Mouse (Mus musculus) liver, embryonic 14.5 days (tissue): ENCODE measurements around the gene Minos1.

ENCODE experiments used
- CTCF ChIP-seq: IDR thresholded peaks from 2 replicates; pipeline ENCODE4 v1.5.1; 2016; ENCODE audit warnings: antibody characterized with exemption, low read depth, control low read depth
- EP300 ChIP-seq: IDR thresholded peaks from 2 replicates; pipeline ENCODE4 v1.6.1; 2016; ENCODE audit warnings: antibody characterized with exemption, low read depth

DNA sequence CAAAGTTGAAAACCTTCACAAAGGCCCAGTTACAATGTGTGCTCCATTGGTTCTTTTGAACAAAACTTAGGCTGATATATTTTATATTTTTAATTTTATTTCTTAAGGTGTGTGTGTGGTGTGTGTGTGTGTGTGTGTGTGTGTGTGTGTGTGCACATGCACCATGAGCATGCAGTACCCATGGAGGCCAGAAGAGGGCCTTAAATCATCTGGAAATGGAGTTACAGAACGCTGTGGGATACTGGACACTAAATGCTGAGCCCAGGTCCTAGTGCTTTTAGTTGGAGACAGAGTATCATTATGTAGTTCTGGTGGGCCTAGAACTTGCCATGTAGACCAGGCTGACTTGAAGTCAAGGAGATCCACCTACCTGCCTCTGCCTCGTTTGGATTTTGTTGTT, 48.3 kb upstream of the Minos1 start:
- TF ChIP-seq CTCF, result peak; percentile 37; the same call in 1 of the 2 replicates
- TF ChIP-seq EP300, result no peak
